Mouse (Mus musculus) left cerebral cortex, adult 18-20 months (tissue): Measurements from ENCODE around the gene Lamc1. TPM values are rescaled to one million over a fixed set of nuclear protein-coding genes. Genes with fewer than 3 reads are reported as not detected.
A peak's percentile ranks its signal among the peaks of the same experiment; 100 is the strongest.

Experiments used
- DNase-seq, 2 experiments: peaks; one replicate each; pipeline ENCODE4 v3.0.0; 2021 to 2022; ENCODE audit warnings: low spot score in 2 of 2, mixed read lengths in 1 of 2
- total RNA-seq, 2 experiments: library from RNA; stranded (reverse); gene quantifications; 2 replicates each; pipeline ENCODE4 v1.2.3; 2021

Gene Lamc1
- total RNA-seq, 2 experiments from 2014 or later: 25.3 to 25.5 TPM

- DNase-seq: peak; percentile 46 to 49
Observed at GRCm38 (mm10) chr1:153333296-153334121, 923 bp upstream of the Lamc1 start.

- peak; percentile 22 to 53 for DNase-seq
Observed at GRCm38 (mm10) chr1:153331796-153332443, 666 bp downstream of the Lamc1 start.

GRCm38 (mm10) chr1:153331206-153331605 is 1.4 kb downstream of the Lamc1 start:
- DNase-seq: no peak

- DNase-seq: no peak
Observed at GRCm38 (mm10) chr1:153329306-153329705, 3.3 kb downstream of the Lamc1 start.

GRCm38 (mm10) chr1:153327063-153327462 is 5.5 kb downstream of the Lamc1 start:
- DNase-seq: no peak

- no peak for DNase-seq
Observed at GRCm38 (mm10) chr1:153326226-153326625, 6.4 kb downstream of the Lamc1 start.

GRCm38 (mm10) chr1:153321404-153321803 is 11.2 kb downstream of the Lamc1 start:
- DNase-seq: no peak

- DNase-seq: no peak
Observed at GRCm38 (mm10) chr1:153320554-153321147, 11.9 kb downstream of the Lamc1 start.

- no peak for DNase-seq
Observed at GRCm38 (mm10) chr1:153320121-153320520, 12.5 kb downstream of the Lamc1 start.

GRCm38 (mm10) chr1:153318741-153319140 is 13.8 kb downstream of the Lamc1 start:
- DNase-seq: no peak

GRCm38 (mm10) chr1:153318287-153318686 is 14.3 kb downstream of the Lamc1 start:
- no peak for DNase-seq

- DNase-seq: no peak
Observed at GRCm38 (mm10) chr1:153317486-153318260, 14.9 kb downstream of the Lamc1 start.

GRCm38 (mm10) chr1:153316956-153317355 is 15.6 kb downstream of the Lamc1 start:
- DNase-seq: no peak

- DNase-seq: no peak
Observed at GRCm38 (mm10) chr1:153316286-153316685, 16.3 kb downstream of the Lamc1 start.

- no peak for DNase-seq
Observed at GRCm38 (mm10) chr1:153315121-153315520, 17.5 kb downstream of the Lamc1 start.

- no peak for DNase-seq
Observed at GRCm38 (mm10) chr1:153312992-153313391, 19.6 kb downstream of the Lamc1 start.

GRCm38 (mm10) chr1:153310190-153310589 is 22.4 kb downstream of the Lamc1 start:
- DNase-seq: no peak

GRCm38 (mm10) chr1:153309310-153309709 is 23.3 kb downstream of the Lamc1 start:
- no peak for DNase-seq

- DNase-seq: no peak
Observed at GRCm38 (mm10) chr1:153308915-153309296, 23.7 kb downstream of the Lamc1 start.

- peak; percentile 58 to 66 for DNase-seq
Observed at GRCm38 (mm10) chr1:153308179-153308914, 24.2 kb downstream of the Lamc1 start.
